Mouse (Mus musculus): ENCODE results near the gene Hmgb4. TPM values are rescaled to one million over a fixed set of nuclear protein-coding genes. Genes with fewer than 3 reads are reported as not detected.

Hmgb4 gene
- under 1 TPM in 1 of 2 experiments, not detected in 1; 0.50 TPM for total RNA-seq (2021)

DNA sequence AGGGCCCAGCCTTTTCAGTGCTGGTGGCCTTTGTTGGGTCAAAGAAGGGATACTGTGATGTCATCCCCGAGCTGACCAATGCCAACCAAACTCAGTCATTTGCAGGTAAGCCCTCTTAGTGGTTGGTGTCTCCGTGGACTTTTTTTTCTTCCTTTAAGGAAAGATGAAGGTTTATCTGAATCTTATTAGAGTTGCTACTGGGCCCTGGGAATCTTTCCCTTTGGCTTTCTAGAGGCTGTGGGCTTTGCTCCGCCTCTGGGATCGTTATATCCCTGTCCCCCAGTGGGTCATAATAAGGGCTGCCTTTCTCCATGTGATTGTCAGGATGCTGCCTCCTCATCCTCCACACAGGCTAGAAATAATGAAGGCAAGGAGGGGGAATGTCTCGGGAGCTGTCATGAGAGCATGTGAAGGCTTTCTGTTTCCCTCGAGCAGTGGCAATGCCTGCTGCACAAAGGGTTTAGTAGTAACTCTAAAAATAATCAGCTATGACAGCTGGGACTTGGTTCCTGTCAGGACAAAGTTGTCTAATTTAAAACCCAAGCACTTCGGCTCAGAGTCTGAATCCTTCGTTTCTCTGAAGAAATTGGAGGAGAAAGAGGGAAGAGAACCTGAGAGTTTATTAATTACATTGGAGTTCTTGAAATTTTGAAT lies at the start of gene Hmgb4:
Hmgb4 (minus strand) TSS at position 51 of the 654 bp plus-strand sequence.
- no peak for DNase-seq

DNA sequence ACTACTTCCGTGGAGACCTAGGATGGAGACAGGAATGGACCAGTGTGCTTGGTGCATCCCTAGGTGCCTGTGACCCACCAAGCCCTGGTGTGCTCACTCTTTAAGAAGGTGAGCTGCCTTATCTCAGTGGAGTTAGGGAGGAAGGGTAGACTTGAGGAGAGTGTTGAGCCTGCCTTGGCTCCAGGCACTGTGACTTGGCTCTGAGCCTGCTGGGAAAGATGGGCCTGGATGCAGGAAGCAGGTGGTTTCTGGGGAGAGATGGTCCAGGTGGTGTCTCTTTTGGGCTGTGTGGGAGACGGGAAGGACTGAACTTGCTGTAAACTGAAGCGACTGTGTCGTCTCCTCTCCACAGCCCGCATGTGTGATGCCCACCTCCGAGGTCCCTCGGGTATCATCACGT lies 45.3 kb upstream of the Hmgb4 start:
- DNase-seq = no peak

GRCm38 (mm10) chr4:128304049-128304448 lies 43.3 kb upstream of the Hmgb4 start:
- peak; percentile 26 to 35 for DNase-seq

DNA sequence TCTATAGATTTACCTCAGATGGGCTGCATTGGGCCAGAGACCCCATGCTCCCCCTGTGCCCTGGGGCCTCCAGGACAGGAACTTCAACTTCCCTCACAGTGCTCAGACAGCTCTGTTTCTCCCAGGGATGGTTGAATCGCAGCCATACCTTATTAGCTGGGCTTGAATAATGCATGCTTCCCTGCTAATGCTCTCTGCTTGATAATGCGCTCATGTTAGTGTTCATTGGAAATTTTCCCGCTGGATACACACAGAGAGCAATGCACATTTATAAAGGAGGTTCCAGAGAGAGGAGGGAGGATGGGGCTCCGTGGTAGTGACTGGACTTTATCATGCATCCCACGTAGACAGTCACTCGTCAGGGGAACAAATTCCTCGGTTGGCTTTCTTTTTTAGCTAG lies 27.3 kb upstream of the Hmgb4 start:
- DNase-seq = no peak

DNA sequence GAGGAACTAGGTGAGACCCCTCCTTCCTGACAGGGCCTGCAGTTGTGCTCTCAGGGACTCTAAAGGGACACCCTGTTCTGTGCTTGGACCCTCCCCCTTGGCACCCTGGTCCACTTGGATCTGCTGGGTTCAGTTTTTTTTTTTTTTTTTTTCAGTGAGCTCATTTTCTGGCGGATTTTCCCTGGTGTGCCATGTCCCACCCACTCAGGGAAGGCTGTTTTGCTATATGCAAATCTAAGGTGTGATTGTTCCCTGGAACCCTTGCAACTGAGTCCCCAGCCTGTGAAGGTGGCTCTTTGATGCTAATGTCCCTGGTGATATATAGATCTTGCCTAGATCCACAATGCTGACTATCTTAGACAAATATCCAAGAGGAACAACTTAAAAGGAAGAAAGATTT lies 24.3 kb upstream of the Hmgb4 start:
- DNase-seq = no peak

DNA sequence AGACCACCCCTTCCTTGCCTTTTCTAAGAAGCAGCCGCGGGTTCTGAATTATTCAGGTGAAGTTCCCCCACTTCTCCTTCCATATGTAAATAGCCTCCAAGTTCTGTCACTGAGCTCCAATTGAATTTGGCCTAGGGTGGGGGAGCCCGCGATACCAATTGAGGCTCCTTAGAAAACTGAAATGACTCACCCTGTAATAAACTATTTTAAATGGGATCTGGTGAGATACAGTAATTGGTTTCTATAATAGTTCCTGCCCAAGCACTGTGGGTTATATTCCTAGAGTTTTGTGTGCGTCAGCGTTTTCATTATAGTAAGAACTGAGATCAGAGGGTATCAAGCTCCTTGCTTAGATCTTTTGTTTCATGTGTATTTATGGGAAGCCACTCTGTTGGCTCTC lies 14.8 kb upstream of the Hmgb4 start:
- no peak for DNase-seq

DNA sequence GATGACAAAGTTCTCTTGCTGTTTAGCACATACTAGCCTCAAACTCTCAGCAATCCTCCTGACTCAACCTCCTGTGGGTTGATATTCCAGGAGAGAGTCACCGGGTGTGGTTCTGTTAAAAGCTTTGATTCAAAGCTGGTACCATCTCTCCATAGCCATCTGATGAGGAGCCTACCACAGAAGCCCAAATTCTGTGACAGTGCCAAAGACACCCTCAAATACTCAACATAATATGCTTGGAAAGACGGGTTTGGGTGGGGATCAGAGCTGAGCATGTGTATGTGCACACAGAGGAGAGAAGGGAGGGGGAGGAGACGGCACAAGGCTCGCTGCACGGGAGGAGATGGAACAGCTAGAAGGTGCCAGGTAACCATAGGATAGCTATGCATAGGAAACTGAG lies 14.4 kb upstream of the Hmgb4 start:
- no peak for DNase-seq

GRCm38 (mm10) chr4:128273146-128273545 lies 12.4 kb upstream of the Hmgb4 start:
- DNase-seq = no peak

GRCm38 (mm10) chr4:128272501-128272900 lies 11.7 kb upstream of the Hmgb4 start:
- DNase-seq = no peak

GRCm38 (mm10) chr4:128270931-128271330 lies 10.2 kb upstream of the Hmgb4 start:
- DNase-seq = peak in 1 of 2 experiments; percentile 10

DNA sequence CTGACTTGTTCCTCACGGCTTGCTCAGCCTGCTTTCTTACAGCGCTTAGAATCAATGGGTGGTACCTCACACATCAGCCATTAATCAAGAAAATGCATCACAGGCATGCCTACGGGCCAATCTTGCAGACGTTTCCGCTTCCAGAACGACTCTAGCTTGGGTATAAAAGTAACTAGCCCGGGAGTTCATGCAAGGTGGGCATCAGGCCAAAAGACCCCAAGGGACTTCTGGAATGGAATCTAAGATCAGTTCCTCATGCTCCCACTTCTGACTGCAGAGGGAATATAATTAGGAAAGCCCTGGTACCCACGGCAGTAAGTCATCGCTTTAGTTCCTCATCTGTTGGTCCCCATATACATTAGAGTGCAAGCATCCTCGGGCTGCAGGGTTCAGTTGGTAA lies 9.4 kb upstream of the Hmgb4 start:
- no peak for DNase-seq

GRCm38 (mm10) chr4:128269261-128269875 lies 8.6 kb upstream of the Hmgb4 start:
- no peak for DNase-seq

DNA sequence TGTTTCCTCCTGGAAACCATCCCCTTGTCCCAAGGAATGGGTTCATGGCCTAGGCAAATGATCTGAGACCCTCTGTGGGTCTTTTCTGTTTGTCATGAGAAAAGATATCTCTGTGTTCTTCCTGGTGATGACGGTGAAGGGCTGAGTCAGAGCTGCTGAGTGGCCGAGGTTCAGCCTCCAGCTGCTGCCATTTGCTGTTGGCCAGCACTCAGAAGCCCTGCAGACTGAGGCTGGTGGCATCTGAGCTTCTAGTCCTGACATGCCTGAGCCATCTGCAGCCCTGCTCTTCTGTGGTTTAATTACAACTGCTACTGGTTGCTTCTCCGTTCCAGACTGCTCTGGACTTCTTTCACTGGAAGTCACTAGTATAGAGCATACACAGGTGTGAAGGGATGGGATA lies 4.6 kb upstream of the Hmgb4 start:
- no peak for DNase-seq

GRCm38 (mm10) chr4:128264491-128264890 lies 3.7 kb upstream of the Hmgb4 start:
- DNase-seq = no peak

GRCm38 (mm10) chr4:128259211-128259610 lies 1.5 kb downstream of the Hmgb4 start:
- DNase-seq = no peak

DNA sequence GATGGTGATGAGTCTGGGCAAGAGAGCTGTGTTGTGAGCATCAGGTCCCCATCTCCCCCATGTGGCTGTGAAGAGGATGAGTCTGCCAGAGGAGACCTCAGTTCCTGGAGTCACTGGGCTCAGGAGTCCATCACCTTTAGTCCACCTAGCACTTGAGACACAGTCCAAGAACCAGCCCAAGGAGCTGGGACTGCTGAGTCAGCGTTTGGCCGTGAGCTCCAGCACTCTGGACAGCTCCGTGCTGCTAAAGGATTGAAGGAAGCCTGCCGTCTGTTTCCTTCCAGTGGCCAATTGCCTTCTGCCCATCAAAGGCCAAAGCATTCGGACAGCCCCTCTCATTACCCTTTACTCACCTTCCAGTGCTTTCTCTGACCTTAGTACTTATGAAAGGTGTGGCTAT lies 12.1 kb downstream of the Hmgb4 start:
- no peak for DNase-seq

- DNase-seq = no peak
Observed at GRCm38 (mm10) chr4:128245201-128245600, 15.6 kb downstream of the Hmgb4 start.

DNA sequence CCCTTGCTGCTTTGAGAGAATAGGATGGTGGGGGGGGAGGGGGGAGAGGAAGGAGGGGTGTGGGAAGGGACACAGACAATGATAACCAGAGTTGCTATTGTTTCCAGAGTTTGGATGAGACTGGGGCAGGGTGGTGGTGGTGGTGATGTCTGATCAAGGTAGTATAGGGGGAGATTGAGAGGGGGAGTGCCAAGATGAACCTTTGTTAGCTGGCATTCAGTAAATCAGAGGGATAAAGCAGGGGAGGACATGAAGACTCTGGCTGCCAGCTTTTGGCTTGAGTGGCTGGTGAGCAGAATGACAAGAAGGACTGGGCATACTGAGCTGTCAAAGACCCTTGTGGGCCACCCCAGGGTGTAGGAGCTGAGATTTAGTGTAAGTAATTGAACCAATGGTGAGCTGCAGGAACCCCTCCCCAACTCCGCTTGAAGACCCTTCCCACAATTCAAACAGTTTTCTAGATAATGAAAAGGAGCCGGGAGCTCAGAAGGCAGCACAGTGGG lies 18.9 kb downstream of the Hmgb4 start:
- no peak for DNase-seq

DNA sequence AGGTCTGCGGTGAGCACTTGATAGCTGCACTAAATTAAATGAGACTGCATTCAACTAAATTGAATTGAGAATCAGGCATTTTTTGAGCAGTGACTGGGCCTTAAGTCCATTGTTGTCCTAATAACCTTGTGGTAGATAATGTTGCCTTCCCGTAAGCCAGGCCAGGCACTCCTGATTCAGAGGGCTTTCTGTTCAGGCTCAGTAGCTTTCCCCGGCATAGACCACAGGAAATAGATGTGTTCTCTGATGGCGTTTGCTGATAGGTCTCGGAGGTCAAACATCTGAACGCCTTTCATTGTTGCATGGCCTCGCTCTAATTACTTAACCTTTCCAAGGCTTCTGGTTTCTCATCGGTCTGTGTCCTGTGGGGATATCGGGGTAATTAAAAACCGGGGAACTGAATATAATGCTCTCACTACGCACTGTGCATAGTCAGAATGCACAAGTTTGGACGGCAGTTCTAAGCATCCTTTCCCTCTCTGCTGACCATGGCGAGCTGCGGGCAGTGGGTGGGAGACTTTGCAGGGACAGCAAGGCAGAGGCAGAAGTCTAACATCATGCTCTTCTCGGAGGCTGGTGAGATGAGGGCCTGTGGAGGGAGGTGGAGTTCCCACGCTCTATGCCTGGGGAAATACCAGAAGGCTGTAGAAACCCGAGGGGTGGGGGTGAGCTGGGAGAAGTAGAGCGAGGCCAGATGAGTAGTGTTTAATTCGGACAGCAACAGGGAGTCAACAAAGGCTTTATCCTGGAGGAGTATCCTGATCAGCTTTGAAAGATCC lies 19.5 kb downstream of the Hmgb4 start:
- DNase-seq = no peak

DNA sequence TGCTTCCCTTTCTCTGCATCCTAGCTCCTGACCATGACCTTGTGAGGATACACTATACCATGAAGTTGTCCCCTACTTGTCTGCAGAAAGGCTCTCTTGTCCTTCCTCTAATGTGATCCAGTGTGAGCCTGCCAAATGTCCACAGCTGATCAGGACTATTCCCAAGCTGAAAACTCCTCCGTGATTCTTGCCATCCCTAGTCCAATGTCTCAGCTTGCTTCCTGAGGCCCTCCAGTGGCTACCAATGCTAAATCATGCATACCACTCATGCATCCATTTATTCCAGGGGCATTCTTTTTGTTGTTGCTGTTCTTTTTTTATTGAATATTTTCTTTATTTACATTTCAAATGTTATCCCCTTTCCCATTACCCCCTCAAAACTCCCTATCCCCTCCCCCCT lies 21.6 kb downstream of the Hmgb4 start:
- DNase-seq = no peak

GRCm38 (mm10) chr4:128233458-128233857 lies 27.3 kb downstream of the Hmgb4 start:
- no peak for DNase-seq

- no peak for DNase-seq
Observed at GRCm38 (mm10) chr4:128227377-128228316, 33.1 kb downstream of the Hmgb4 start.

Data from layer of hippocampus, postnatal 36 days (tissue).